Mouse (Mus musculus): ENCODE data around the gene Tnnc2. TPM values are rescaled to one million over a fixed set of nuclear protein-coding genes. Genes with fewer than 3 reads are reported as not detected.

Tnnc2 gene
- polyA plus RNA-seq (2015; fragmentation: Nextera tagmentation; extraction: Ambion mirVana): 2.0 and 9.7 TPM in 2 replicates

- no peak within 1 kb of the TSS for H3K27ac ChIP-seq
- H3K9me3 ChIP-seq: no peaks in the 10 kb centered on the region
- no peak within 1 kb of the TSS for H3K9ac ChIP-seq
- no peak for ATAC-seq (ENCODE audit: borderline replicate concordance, extremely low read depth, low FRiP score, low TSS enrichment)
- no peaks in the 10 kb centered on the region for H3K36me3 ChIP-seq
- H3K27me3 ChIP-seq: no peaks in the 10 kb centered on the region
- no peaks in the 10 kb centered on the region for H3K4me1 ChIP-seq
- 67% methylated on average over 8 of the region's 8 CpGs for WGBS
- no peak within 1 kb of the TSS for H3K4me3 ChIP-seq
- no peak within 1 kb of the TSS for H3K4me2 ChIP-seq
Observed at GRCm38 (mm10) chr2:164779481-164780086, at the start of gene Tnnc2. TSS of gene Tnnc2 (minus strand) at chr2:164779967.

GRCm38 (mm10) chr2:164829090-164829489 is 49.3 kb upstream of the Tnnc2 start:
- ATAC-seq (ENCODE audit: borderline replicate concordance, extremely low read depth, low FRiP score, low TSS enrichment): no peak
- H3K4me2 ChIP-seq: no peak overlapping the region
- H3K36me3 ChIP-seq: peaks cover 29% of the 10 kb centered on the region
- H3K9me3 ChIP-seq: no peaks in the 10 kb centered on the region
- H3K4me1 ChIP-seq: peaks cover 12% of the 10 kb centered on the region
- H3K27ac ChIP-seq: no peak overlapping the region
- no peaks in the 10 kb centered on the region for H3K27me3 ChIP-seq
- WGBS: 95% methylated on average over 1 of the region's 1 CpGs
- H3K4me3 ChIP-seq: no peak overlapping the region
- no peak overlapping the region for H3K9ac ChIP-seq

- no peak for ATAC-seq (ENCODE audit: borderline replicate concordance, extremely low read depth, low FRiP score, low TSS enrichment)
- H3K36me3 ChIP-seq: peaks cover 29% of the 10 kb centered on the region
- H3K27ac ChIP-seq: no peak within 1 kb of the TSS
- no peak within 1 kb of the TSS for H3K4me2 ChIP-seq
- H3K27me3 ChIP-seq: no peaks in the 10 kb centered on the region
- H3K9me3 ChIP-seq: no peaks in the 10 kb centered on the region
- no peak within 1 kb of the TSS for H3K4me3 ChIP-seq
- no peak within 1 kb of the TSS for H3K9ac ChIP-seq
- WGBS: 74% methylated on average over 6 of the region's 6 CpGs
- peaks cover 16% of the 10 kb centered on the region; the same call in 1 of the 2 replicates for H3K4me1 ChIP-seq
Observed at GRCm38 (mm10) chr2:164828437-164828836, 48.7 kb upstream of the Tnnc2 start, which contains the start of gene Spata25. TSS of gene Spata25 (minus strand) at chr2:164828537.

GRCm38 (mm10) chr2:164827146-164827850 is 47.5 kb upstream of the Tnnc2 start:
- Histone ChIP-seq H3K9me3 (no peaks in the 10 kb centered on the region), H3K9ac (no peak overlapping the region), H3K27me3 (no peaks in the 10 kb centered on the region), H3K4me2 (no peak overlapping the region), H3K27ac (no peak overlapping the region), H3K4me1 (peaks cover 13% of the 10 kb centered on the region), H3K36me3 (peaks cover 29% of the 10 kb centered on the region), H3K4me3 (no peak overlapping the region)
- no peak for ATAC-seq (ENCODE audit: borderline replicate concordance, extremely low read depth, low FRiP score, low TSS enrichment)
- WGBS: 86% methylated on average over 16 of the region's 16 CpGs

- no peak overlapping the region for H3K4me3 ChIP-seq
- no peak for ATAC-seq (ENCODE audit: borderline replicate concordance, extremely low read depth, low FRiP score, low TSS enrichment)
- peaks cover 40% of the 10 kb centered on the region for H3K36me3 ChIP-seq
- no peak overlapping the region for H3K9ac ChIP-seq
- H3K27me3 ChIP-seq: no peaks in the 10 kb centered on the region
- H3K4me2 ChIP-seq: no peak overlapping the region
- peaks cover 14% of the 10 kb centered on the region for H3K4me1 ChIP-seq
- 92% methylated on average over 17 of the region's 17 CpGs for WGBS
- no peak overlapping the region for H3K27ac ChIP-seq
- H3K9me3 ChIP-seq: no peaks in the 10 kb centered on the region
Observed at GRCm38 (mm10) chr2:164825521-164825920, 45.8 kb upstream of the Tnnc2 start.

- H3K36me3 ChIP-seq: peaks cover 41% of the 10 kb centered on the region
- no peak for ATAC-seq (ENCODE audit: borderline replicate concordance, extremely low read depth, low FRiP score, low TSS enrichment)
Observed at GRCm38 (mm10) chr2:164823969-164824368, 44.2 kb upstream of the Tnnc2 start.

GRCm38 (mm10) chr2:164823181-164823585 is 43.4 kb upstream of the Tnnc2 start:
- no peaks in the 10 kb centered on the region for H3K9me3 ChIP-seq
- peak overlapping the region; percentile 66 for H3K27ac ChIP-seq
- H3K9ac ChIP-seq: peak overlapping the region; percentile 70
- H3K4me2 ChIP-seq: peak overlapping the region; percentile 58
- peaks cover 41% of the 10 kb centered on the region for H3K36me3 ChIP-seq
- peak overlapping the region; percentile 70 for H3K4me3 ChIP-seq
- no peaks in the 10 kb centered on the region for H3K27me3 ChIP-seq
- ATAC-seq (ENCODE audit: borderline replicate concordance, extremely low read depth, low FRiP score, low TSS enrichment): peak; percentile 76
- WGBS: 2% methylated on average over 10 of the region's 10 CpGs
- peaks cover 14% of the 10 kb centered on the region for H3K4me1 ChIP-seq

More at GRCm38 (mm10) chr2:164823969-164824368, 44.2 kb upstream of the Tnnc2 start:
- no peak overlapping the region for H3K27ac ChIP-seq
- H3K9ac ChIP-seq: no peak overlapping the region
- H3K9me3 ChIP-seq: no peaks in the 10 kb centered on the region
- H3K4me2 ChIP-seq: peak overlapping the region; percentile 58
- WGBS: 93% methylated on average over 4 of the region's 4 CpGs
- H3K27me3 ChIP-seq: no peaks in the 10 kb centered on the region
- H3K4me1 ChIP-seq: peaks cover 14% of the 10 kb centered on the region
- H3K4me3 ChIP-seq: 0 out of 2 replicates have a peak overlapping the region, but pooled peaks have one; percentile 70

- H3K27me3 ChIP-seq: no peaks in the 10 kb centered on the region
- 1% methylated on average over 32 of the region's 32 CpGs for WGBS
- H3K9ac ChIP-seq: peak within 1 kb of the TSS; percentile 70
- H3K9me3 ChIP-seq: no peaks in the 10 kb centered on the region
- peak within 1 kb of the TSS; percentile 58 for H3K4me2 ChIP-seq
- peak; percentile 99 for ATAC-seq (ENCODE audit: borderline replicate concordance, extremely low read depth, low FRiP score, low TSS enrichment)
- H3K4me1 ChIP-seq: peaks cover 19% of the 10 kb centered on the region
- peak within 1 kb of the TSS; percentile 66 for H3K27ac ChIP-seq
- H3K36me3 ChIP-seq: peaks cover 41% of the 10 kb centered on the region
- H3K4me3 ChIP-seq: peak within 1 kb of the TSS; percentile 70
Observed at GRCm38 (mm10) chr2:164822636-164823165, 42.9 kb upstream of the Tnnc2 start, which contains the start of gene Zswim1. TSS of gene Zswim1 (plus strand) at chr2:164822686.

GRCm38 (mm10) chr2:164821060-164821459 is 41.3 kb upstream of the Tnnc2 start:
- no peak overlapping the region for H3K4me2 ChIP-seq
- no peak overlapping the region for H3K27ac ChIP-seq
- no peaks in the 10 kb centered on the region for H3K9me3 ChIP-seq
- no peak overlapping the region for H3K4me3 ChIP-seq
- no peaks in the 10 kb centered on the region for H3K27me3 ChIP-seq
- H3K36me3 ChIP-seq: peaks cover 27% of the 10 kb centered on the region
- H3K4me1 ChIP-seq: peaks cover 27% of the 10 kb centered on the region
- 78% methylated on average over 6 of the region's 6 CpGs for WGBS
- no peak overlapping the region for H3K9ac ChIP-seq
- ATAC-seq (ENCODE audit: borderline replicate concordance, extremely low read depth, low FRiP score, low TSS enrichment): no peak

GRCm38 (mm10) chr2:164817703-164818102 is 37.9 kb upstream of the Tnnc2 start:
- H3K27me3 ChIP-seq: no peaks in the 10 kb centered on the region
- no peak overlapping the region for H3K9ac ChIP-seq
- no peak overlapping the region for H3K4me3 ChIP-seq
- peaks cover 17% of the 10 kb centered on the region for H3K4me1 ChIP-seq
- H3K4me2 ChIP-seq: no peak overlapping the region
- peak overlapping the region; percentile 30; the same call in 1 of the 2 replicates for H3K27ac ChIP-seq
- 37% methylated on average over 5 of the region's 5 CpGs for WGBS
- peaks cover 12% of the 10 kb centered on the region for H3K36me3 ChIP-seq
- peak; percentile 17; the same call in 1 of the 2 replicates for ATAC-seq (ENCODE audit: borderline replicate concordance, extremely low read depth, low FRiP score, low TSS enrichment)
- no peaks in the 10 kb centered on the region for H3K9me3 ChIP-seq

- Histone ChIP-seq H3K4me2 (no peak overlapping the region), H3K9ac (no peak overlapping the region), H3K4me1 (peaks cover 13% of the 10 kb centered on the region), H3K27ac (peak overlapping the region; percentile 30; the same call in 1 of the 2 replicates), H3K27me3 (no peaks in the 10 kb centered on the region), H3K4me3 (no peak overlapping the region), H3K36me3 (peaks cover 12% of the 10 kb centered on the region), H3K9me3 (no peaks in the 10 kb centered on the region)
- ATAC-seq (ENCODE audit: borderline replicate concordance, extremely low read depth, low FRiP score, low TSS enrichment): no peak
- WGBS: 52% methylated on average over 6 of the region's 6 CpGs
Observed at GRCm38 (mm10) chr2:164817206-164817605, 37.4 kb upstream of the Tnnc2 start.

GRCm38 (mm10) chr2:164815821-164816220 is 36.1 kb upstream of the Tnnc2 start:
- no peak for ATAC-seq (ENCODE audit: borderline replicate concordance, extremely low read depth, low FRiP score, low TSS enrichment)
- Histone ChIP-seq H3K9ac (no peak overlapping the region), H3K27me3 (no peaks in the 10 kb centered on the region), H3K36me3 (peaks cover 4% of the 10 kb centered on the region), H3K9me3 (no peaks in the 10 kb centered on the region), H3K4me2 (no peak overlapping the region), H3K4me3 (no peak overlapping the region), H3K27ac (no peak overlapping the region), H3K4me1 (peaks cover 12% of the 10 kb centered on the region)
- 87% methylated on average over 8 of the region's 8 CpGs for WGBS
